Comparison of ENCODE assay signal across 9 mouse cellular contexts in the genomic region with DNA sequence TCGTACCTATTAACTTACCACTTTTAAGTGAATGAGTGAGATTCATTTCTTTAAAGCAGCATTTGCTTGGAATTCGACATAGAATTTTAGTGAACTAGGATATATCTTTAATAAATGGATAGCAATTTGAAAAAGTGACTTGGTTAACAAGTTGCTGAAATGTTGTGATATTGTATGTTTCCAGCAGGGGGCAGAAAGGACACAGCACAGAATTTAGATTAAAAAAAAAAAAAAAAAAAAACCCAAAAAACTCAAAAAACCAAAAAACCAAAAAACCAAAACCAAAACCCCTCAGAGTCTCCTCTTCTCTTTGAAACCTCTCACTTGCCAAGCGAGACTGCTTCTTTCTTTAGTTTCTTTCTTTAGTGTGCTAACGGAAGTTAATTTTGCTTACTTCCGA. TPM values are rescaled to one million over a fixed set of nuclear protein-coding genes. Genes with fewer than 3 reads are reported as not detected.
DNase-seq lines count a peak whose midpoint lies in the region; ATAC-seq and TF ChIP-seq lines count a peak whose summit lies in the region.
"Had no signal": no experiment of that assay in that cellular context is flagged by ENCODE, and none has a peak within 500 bp of the region (broad histone marks: within the 10 kb centered on the region; RNA-seq: fewer than 3 reads in every experiment).

No protein-coding gene starts in this region.

- peak; percentile 80 for DNase-seq in forebrain, embryonic 14.5 days (ENCODE audit: low spot score)
- no peak for DNase-seq in forebrain, embryonic 11.5 days (ENCODE audit: low spot score)
- DNase-seq in liver, postnatal 0 days, result no peak
- DNase-seq in liver, result no peak
- peak; percentile 61 for DNase-seq in c-Kit-positive CD71-positive TER-119-positive erythroid progenitor cells, embryonic 14.5 days (ENCODE audit: low spot score)
- DNase-seq in retina, embryonic 14.5 days (ENCODE audit: low spot score), result peak; percentile 76
- DNase-seq in right cerebral cortex, postnatal 10 days (ENCODE audit: low spot score in 2 of 2), result no peak
- DNase-seq: layer of hippocampus, postnatal 36 days had no signal

- no peak overlapping the region for H3K4me3 ChIP-seq in forebrain, embryonic 14.5 days (ENCODE audit: low read depth, low read length)
- H3K4me3 ChIP-seq in forebrain, embryonic 11.5 days (ENCODE audit: low read depth, low read length), result no peak overlapping the region
- H3K4me3 ChIP-seq in liver, postnatal 0 days (ENCODE audit: low read depth, low read length), result no peak overlapping the region
- H3K4me3 ChIP-seq in intestine, embryonic 15.5 days (replicated peaks), result no peak overlapping the region

- 76% methylated on average over 5 of the region's 5 CpGs for WGBS in forebrain, embryonic 14.5 days
- 77% methylated on average over 5 of the region's 5 CpGs for WGBS in forebrain, embryonic 11.5 days
- WGBS in liver, postnatal 0 days (ENCODE audit: insufficient replicate concordance), result 73% methylated on average over 5 of the region's 5 CpGs
- 76% methylated on average over 5 of the region's 5 CpGs for WGBS in intestine, embryonic 15.5 days

- no peak overlapping the region for H3K4me2 ChIP-seq in forebrain, embryonic 14.5 days (ENCODE audit: low read length)
- H3K4me2 ChIP-seq in forebrain, embryonic 11.5 days (ENCODE audit: low read depth, low read length, severe bottlenecking), result no peak overlapping the region
- H3K4me2 ChIP-seq in liver, postnatal 0 days (ENCODE audit: low read depth, low read length), result no peak overlapping the region
- no peak overlapping the region for H3K4me2 ChIP-seq in intestine, embryonic 15.5 days (replicated peaks)

- H3K27ac ChIP-seq in forebrain, embryonic 14.5 days (ENCODE audit: low read depth, low read length), result no peak overlapping the region
- no peak overlapping the region for H3K27ac ChIP-seq in forebrain, embryonic 11.5 days (ENCODE audit: low read depth, low read length)
- H3K27ac ChIP-seq in liver, postnatal 0 days (ENCODE audit: low read depth), result no peak overlapping the region
- no peak overlapping the region for H3K27ac ChIP-seq in intestine, embryonic 15.5 days

- peak; percentile 58 for TF ChIP-seq CTCF in liver, postnatal 0 days (IDR thresholded peaks at IDR 0.05; ENCODE audit: low read depth)

- no peaks in the 10 kb centered on the region for H3K4me1 ChIP-seq in forebrain, embryonic 14.5 days (ENCODE audit: control insufficient read depth, insufficient read depth, low read length)
- H3K4me1 ChIP-seq in forebrain, embryonic 11.5 days (replicated peaks; ENCODE audit: control insufficient read depth, insufficient read depth, low read length), result no peaks in the 10 kb centered on the region
- H3K4me1 ChIP-seq in liver, postnatal 0 days (ENCODE audit: insufficient read depth), result no peaks in the 10 kb centered on the region
- no peaks in the 10 kb centered on the region for H3K4me1 ChIP-seq in intestine, embryonic 15.5 days (replicated peaks)

- peaks cover 10% of the 10 kb centered on the region for H3K36me3 ChIP-seq in forebrain, embryonic 14.5 days (ENCODE audit: control insufficient read depth, insufficient read depth, low read length)
- no peaks in the 10 kb centered on the region for H3K36me3 ChIP-seq in forebrain, embryonic 11.5 days (ENCODE audit: control insufficient read depth, insufficient read depth, low read length)
- H3K36me3 ChIP-seq in liver, postnatal 0 days (replicated peaks; ENCODE audit: insufficient read depth, low read length), result peaks cover 17% of the 10 kb centered on the region
- H3K36me3 ChIP-seq in intestine, embryonic 15.5 days, result no peaks in the 10 kb centered on the region

- no peak overlapping the region for H3K9ac ChIP-seq in forebrain, embryonic 14.5 days (ENCODE audit: low read length)
- no peak overlapping the region for H3K9ac ChIP-seq in forebrain, embryonic 11.5 days (ENCODE audit: low read length)
- H3K9ac ChIP-seq in liver, postnatal 0 days (replicated peaks), result no peak overlapping the region
- no peak overlapping the region for H3K9ac ChIP-seq in intestine, embryonic 15.5 days

- TF ChIP-seq EP300 in liver, postnatal 0 days (IDR thresholded peaks at IDR 0.05; ENCODE audit: low read depth), result no peak

- no peaks in the 10 kb centered on the region for H3K27me3 ChIP-seq in forebrain, embryonic 14.5 days (replicated peaks; ENCODE audit: control insufficient read depth, insufficient read depth, low read length)
- H3K27me3 ChIP-seq in forebrain, embryonic 11.5 days (ENCODE audit: control insufficient read depth, insufficient read depth, low read length), result no peaks in the 10 kb centered on the region
- no peaks in the 10 kb centered on the region for H3K27me3 ChIP-seq in liver, postnatal 0 days (ENCODE audit: insufficient read depth, low read length)
- no peaks in the 10 kb centered on the region for H3K27me3 ChIP-seq in intestine, embryonic 15.5 days (replicated peaks)

- no peaks in the 10 kb centered on the region for H3K9me3 ChIP-seq in forebrain, embryonic 14.5 days (replicated peaks; ENCODE audit: control insufficient read depth, low read length)
- no peaks in the 10 kb centered on the region for H3K9me3 ChIP-seq in forebrain, embryonic 11.5 days (ENCODE audit: control insufficient read depth, low read length)
- no peaks in the 10 kb centered on the region for H3K9me3 ChIP-seq in liver, postnatal 0 days (ENCODE audit: low read length)
- H3K9me3 ChIP-seq in intestine, embryonic 15.5 days, result no peaks in the 10 kb centered on the region

- ATAC-seq in forebrain, embryonic 14.5 days, result no peak
- ATAC-seq in forebrain, embryonic 11.5 days (replicated peaks; ENCODE audit: low FRiP score), result no peak
- ATAC-seq in liver, postnatal 0 days, result no peak
- ATAC-seq in intestine, embryonic 15.5 days, result no peak

RNA-seq across cellular contexts. Expression of gene Nol11, which starts 24.6 kb away (rescaled TPM):
- 50.5 and 54.0 TPM in 2 replicates for polyA plus RNA-seq in forebrain, embryonic 14.5 days (2014; fragmentation: Nextera tagmentation; extraction: Ambion mirVana)
- 75.0 and 76.8 TPM in 2 replicates for polyA plus RNA-seq in forebrain, embryonic 11.5 days (2014; fragmentation: Nextera tagmentation; extraction: Ambion mirVana)
- 10.7 and 11.7 TPM in 2 replicates for polyA plus RNA-seq in liver, postnatal 0 days (2015; fragmentation: Nextera tagmentation; extraction: Ambion mirVana)
- 44.7 and 47.5 TPM in 2 replicates for polyA plus RNA-seq in intestine, embryonic 15.5 days (2015; fragmentation: Nextera tagmentation; extraction: Ambion mirVana)

Comparison
In these comparisons a context has a peak if more than half of its experiments do, and no peak if none do; other contexts are left out.
1. DNase-seq: peak in forebrain, embryonic 14.5 days (single experiment), c-Kit-positive CD71-positive TER-119-positive erythroid progenitor cells, embryonic 14.5 days (single experiment) and retina, embryonic 14.5 days (single experiment); none in forebrain, embryonic 11.5 days (single experiment), liver, postnatal 0 days (single experiment), liver (single experiment) and right cerebral cortex, postnatal 10 days (0 of 2).